Mouse (Mus musculus) megakaryocyte-erythroid progenitor cell, adult 5-6 weeks (primary cell): ENCODE measurements around the gene Kcnc1. TPM values are rescaled to one million over a fixed set of nuclear protein-coding genes. Genes with fewer than 3 reads are reported as not detected.

Experiments used
- ATAC-seq: replicated peaks from 2 replicates; pipeline ENCODE4 v1.8.0; 2016; ENCODE audit warnings: mild to moderate bottlenecking, inconsistent platforms; ENCODE audit not compliant: severe bottlenecking, poor library complexity, low FRiP score, low TSS enrichment
- total RNA-seq, 2 experiments: library from RNA; stranded (forward) in 1 of 2; stranded (reverse) in 1 of 2; fragments of 200-1000, 215-1000 nt in 1 of 2; fragments of >200 nt in 1 of 2; fragmentation: Nextera tagmentation in 1 of 2; gene quantifications; 2 replicates each; pipeline ENCODE4 v1.2.3; 2014 to 2017

Gene Kcnc1
- total RNA-seq (2014; fragmentation: Nextera tagmentation) (1.1 and 10.7 TPM in 2 replicates), total RNA-seq (2017) (0.19 and 0.84 TPM in 2 replicates)

GRCm38 (mm10) chr7:46396231-46396927 is at the start of gene Kcnc1:
TSS of gene Kcnc1 (plus strand) at chr7:46396497.
- peak; percentile 77 for ATAC-seq

GRCm38 (mm10) chr7:46347692-46348091 is 48.6 kb upstream of the Kcnc1 start:
- ATAC-seq = no peak

- ATAC-seq = no peak
Observed at GRCm38 (mm10) chr7:46348813-46349212, 47.5 kb upstream of the Kcnc1 start.

GRCm38 (mm10) chr7:46350119-46350702 is 46.1 kb upstream of the Kcnc1 start:
- no peak for ATAC-seq

GRCm38 (mm10) chr7:46352748-46353147 is 43.5 kb upstream of the Kcnc1 start:
- ATAC-seq = no peak

GRCm38 (mm10) chr7:46353216-46353615 is 43.1 kb upstream of the Kcnc1 start:
- ATAC-seq = no peak

GRCm38 (mm10) chr7:46353875-46354274 is 42.4 kb upstream of the Kcnc1 start:
- ATAC-seq = no peak

DNA sequence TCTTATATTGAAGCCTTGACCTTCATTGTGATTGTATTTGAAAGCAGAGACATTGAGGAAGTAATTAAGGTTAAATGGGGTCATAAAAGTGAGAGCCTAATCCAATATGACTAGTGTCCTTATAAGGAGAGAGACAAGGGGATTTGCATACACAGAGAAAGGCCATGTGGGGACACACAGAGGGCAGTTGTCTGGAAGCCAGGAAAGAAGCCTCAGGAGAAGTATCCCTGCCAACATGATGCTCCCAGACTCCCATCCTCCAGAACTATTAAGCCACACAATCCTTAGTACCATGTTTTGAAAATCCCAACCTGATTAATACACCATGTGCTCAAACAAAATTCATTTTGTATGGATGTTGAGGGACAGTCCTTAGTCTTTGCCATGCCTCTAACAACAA is 34.5 kb upstream of the Kcnc1 start:
- no peak for ATAC-seq

- ATAC-seq = no peak
Observed at GRCm38 (mm10) chr7:46364154-46364553, 32.1 kb upstream of the Kcnc1 start.

- ATAC-seq = no peak
Observed at GRCm38 (mm10) chr7:46365810-46366209, 30.5 kb upstream of the Kcnc1 start.

DNA sequence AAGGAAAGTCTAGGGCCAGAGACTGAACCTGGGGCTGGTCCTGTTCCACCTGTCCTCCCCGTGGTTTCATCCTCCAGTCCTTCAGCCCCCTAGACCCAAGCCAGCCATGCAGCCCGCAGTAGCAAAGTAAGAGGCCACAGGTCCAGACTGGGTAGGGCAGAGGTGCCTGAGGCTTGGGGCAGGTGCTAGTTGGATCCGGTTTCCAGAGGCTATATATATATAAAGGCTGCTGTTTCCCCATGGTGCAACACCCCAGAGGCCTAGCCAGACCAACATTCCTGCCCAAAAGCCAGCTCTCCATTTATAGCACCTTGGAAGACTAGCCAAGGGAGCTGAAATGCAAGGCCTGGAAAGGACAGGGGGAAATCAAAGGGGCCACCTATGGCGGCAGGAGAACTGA is 25.2 kb upstream of the Kcnc1 start:
- no peak for ATAC-seq

DNA sequence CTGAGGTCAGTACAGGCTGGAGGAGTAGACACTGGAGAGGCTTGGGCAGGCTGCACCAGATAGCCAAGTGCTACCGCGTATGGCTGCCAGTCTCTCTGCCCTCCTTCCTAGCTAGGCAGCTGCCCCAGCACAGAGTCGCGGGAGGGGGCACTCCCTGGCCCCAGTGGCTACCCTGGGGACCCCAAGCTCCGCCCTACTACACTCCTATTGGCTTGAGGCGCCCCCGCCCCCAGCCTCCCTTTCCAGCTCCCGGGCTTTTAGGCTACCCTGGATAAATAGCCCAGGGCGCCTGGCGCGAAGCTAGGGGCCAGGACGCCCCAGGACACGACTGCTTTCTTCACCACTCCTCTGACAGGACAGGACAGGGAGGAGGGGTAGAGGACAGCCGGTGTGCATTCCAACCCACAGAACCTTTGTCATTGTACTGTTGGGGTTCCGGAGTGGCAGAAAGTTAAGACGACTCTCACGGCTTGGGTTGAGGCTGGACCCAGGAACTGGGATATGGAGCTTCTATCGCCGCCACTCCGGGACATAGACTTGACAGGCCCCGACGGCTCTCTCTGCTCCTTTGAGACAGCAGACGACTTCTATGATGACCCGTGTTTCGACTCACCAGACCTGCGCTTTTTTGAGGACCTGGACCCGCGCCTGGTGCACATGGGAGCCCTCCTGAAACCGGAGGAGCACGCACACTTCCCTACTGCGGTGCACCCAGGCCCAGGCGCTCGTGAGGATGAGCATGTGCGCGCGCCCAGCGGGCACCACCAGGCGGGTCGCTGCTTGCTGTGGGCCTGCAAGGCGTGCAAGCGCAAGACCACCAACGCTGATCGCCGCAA is 19.9 kb upstream of the Kcnc1 start, which contains the start of gene Myod1:
TSS of gene Myod1 (plus strand) at position 303 of the 836 bp plus-strand sequence.
- ATAC-seq = no peak

- ATAC-seq = no peak
Observed at GRCm38 (mm10) chr7:46377008-46377346, 19.3 kb upstream of the Kcnc1 start.

GRCm38 (mm10) chr7:46378123-46378522 is 18.2 kb upstream of the Kcnc1 start:
- ATAC-seq = no peak

GRCm38 (mm10) chr7:46378983-46379382 is 17.3 kb upstream of the Kcnc1 start:
- ATAC-seq = peak; percentile 67; the same call in 1 of the 2 replicates

DNA sequence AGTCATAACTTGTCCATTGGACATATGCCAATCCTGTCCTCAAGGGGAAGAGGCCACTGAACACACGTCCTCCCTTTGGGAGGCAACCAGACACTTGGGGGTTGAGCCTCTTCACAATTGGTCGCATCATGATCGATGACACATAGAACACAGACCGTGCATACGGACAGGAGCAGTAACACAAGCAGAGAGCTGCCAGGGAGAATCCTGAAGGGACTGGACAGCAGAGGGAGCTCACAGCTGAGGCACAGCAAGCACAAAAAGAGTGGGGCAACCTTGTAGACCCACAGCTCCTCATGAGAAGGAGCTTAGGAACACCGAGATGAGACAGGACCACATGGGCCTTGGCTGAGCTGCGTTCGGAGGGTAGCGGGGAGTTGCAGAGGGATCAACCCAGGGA is 15.7 kb upstream of the Kcnc1 start:
- no peak for ATAC-seq

DNA sequence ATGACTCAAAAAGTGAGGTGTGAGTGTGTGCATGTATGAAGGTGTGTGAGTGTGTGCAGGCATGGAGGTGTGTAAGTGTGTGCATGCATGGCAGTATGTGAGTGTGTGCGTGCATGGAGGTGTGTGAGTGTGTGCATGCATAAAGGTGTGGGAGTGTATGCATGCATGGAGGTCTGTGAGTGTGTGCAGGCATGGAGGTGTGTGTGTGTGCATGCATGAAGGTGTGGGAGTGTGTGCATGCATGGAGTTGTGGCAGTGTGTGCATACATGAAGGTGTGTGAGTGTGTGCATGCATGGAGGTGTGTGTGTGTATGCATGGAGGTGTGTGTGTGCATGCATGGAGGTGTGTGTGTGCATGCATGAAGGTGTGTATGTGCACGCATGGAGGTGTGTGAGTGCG is 8.9 kb upstream of the Kcnc1 start:
- no peak for ATAC-seq

- ATAC-seq = no peak
Observed at GRCm38 (mm10) chr7:46389456-46390085, 6.7 kb upstream of the Kcnc1 start.

DNA sequence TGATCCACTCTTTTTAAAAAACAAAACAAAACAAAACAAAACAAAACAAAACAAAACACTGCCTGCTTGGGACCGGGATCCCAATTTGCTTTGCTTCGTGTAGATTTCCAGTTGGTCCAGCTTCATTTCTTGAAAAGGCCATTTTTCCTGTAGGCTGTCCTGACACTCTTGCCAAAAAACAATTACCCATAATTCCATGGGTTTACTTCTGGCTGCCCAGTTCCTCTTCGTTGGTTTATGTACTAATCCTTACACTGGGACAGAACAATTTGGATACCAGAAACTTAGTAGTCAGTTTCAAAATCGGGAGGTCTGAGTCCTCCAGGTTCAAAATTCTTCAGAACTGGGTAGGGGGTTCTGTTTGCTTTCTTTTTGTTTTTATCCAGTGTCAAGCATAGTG is 6.1 kb upstream of the Kcnc1 start:
- ATAC-seq = no peak

GRCm38 (mm10) chr7:46391701-46392100 is 4.6 kb upstream of the Kcnc1 start:
- no peak for ATAC-seq
